Mouse (Mus musculus): ENCODE results near the gene Mvb12b. TPM values are rescaled to one million over a fixed set of nuclear protein-coding genes. Genes with fewer than 3 reads are reported as not detected.
"Not testable (repeated sequence)": the region's sequence is repeated elsewhere in the genome, so short reads cannot be mapped to it uniquely, and the experiment has no call there.

Mvb12b gene
- polyA plus RNA-seq, 2 experiments = 6.9 to 8.3 TPM

GRCm38 (mm10) chr2:33916603-33917002, 28.9 kb upstream of the Mvb12b start:
- H3K27ac ChIP-seq = no peak overlapping the region
- no peak for ATAC-seq (ENCODE audit: insufficient read depth)
- H3K9ac ChIP-seq (replicated peaks) = no peak overlapping the region
- no peaks in the 10 kb centered on the region for H3K36me3 ChIP-seq (replicated peaks; ENCODE audit: control insufficient read depth, insufficient read depth, low read depth)
- 71% methylated on average over 11 of the region's 11 CpGs for WGBS (ENCODE audit: insufficient replicate concordance)
- no peak overlapping the region for H3K4me2 ChIP-seq (ENCODE audit: low read depth)
- H3K4me3 ChIP-seq (ENCODE audit: insufficient read depth in 1 of 2, low read depth in 2 of 2, low read length in 2 of 2) = no peak overlapping the region
- TF ChIP-seq CTCF (IDR thresholded peaks at IDR 0.05; ENCODE audit: low read depth) = no peak
- H3K9me3 ChIP-seq (ENCODE audit: control insufficient read depth, low read length) = no peaks in the 10 kb centered on the region
- no peak for DNase-seq (ENCODE audit: low read depth in 3 of 3, low spot score in 3 of 3)
- no peaks in the 10 kb centered on the region; a peak in 1 of 4 replicates for H3K4me1 ChIP-seq (replicated peaks; ENCODE audit: control insufficient read depth in 2 of 2, insufficient read depth in 2 of 2, low read length in 1 of 2)
- peaks cover 5% of the 10 kb centered on the region; the same call in 1 of the 2 replicates for H3K27me3 ChIP-seq (ENCODE audit: control insufficient read depth, insufficient read depth, low read length)

GRCm38 (mm10) chr2:33914998-33915397, 27.3 kb upstream of the Mvb12b start:
- Histone ChIP-seq H3K4me1 (replicated peaks; ENCODE audit: control insufficient read depth in 2 of 2, insufficient read depth in 2 of 2, low read length in 1 of 2) (no peaks in the 10 kb centered on the region; a peak in 1 of 4 replicates), H3K9ac (replicated peaks) (no peak overlapping the region), H3K36me3 (replicated peaks; ENCODE audit: control insufficient read depth, insufficient read depth, low read depth) (no peaks in the 10 kb centered on the region), H3K27me3 (ENCODE audit: control insufficient read depth, insufficient read depth, low read length) (peaks cover 1% of the 10 kb centered on the region; the same call in 1 of the 2 replicates), H3K4me3 (ENCODE audit: insufficient read depth in 1 of 2, low read depth in 2 of 2, low read length in 2 of 2) (no peak overlapping the region), H3K27ac (no peak overlapping the region), H3K9me3 (ENCODE audit: control insufficient read depth, low read length) (no peaks in the 10 kb centered on the region), H3K4me2 (ENCODE audit: low read depth) (no peak overlapping the region)
- WGBS (ENCODE audit: insufficient replicate concordance) = 53% methylated on average over 8 of the region's 8 CpGs
- ATAC-seq (ENCODE audit: insufficient read depth) (no peak), DNase-seq (ENCODE audit: low read depth in 3 of 3, low spot score in 3 of 3) (no peak)
- TF ChIP-seq CTCF (IDR thresholded peaks at IDR 0.05; ENCODE audit: low read depth) (no peak), EP300 (IDR thresholded peaks at IDR 0.05; ENCODE audit: low read depth) (no peak)

- no peaks in the 10 kb centered on the region; a peak in 1 of 4 replicates for H3K4me1 ChIP-seq (replicated peaks; ENCODE audit: control insufficient read depth in 2 of 2, insufficient read depth in 2 of 2, low read length in 1 of 2)
- H3K4me3 ChIP-seq (ENCODE audit: insufficient read depth in 1 of 2, low read depth in 2 of 2, low read length in 2 of 2) = no peak overlapping the region
- no peak overlapping the region for H3K27ac ChIP-seq
- no peak overlapping the region for H3K4me2 ChIP-seq (ENCODE audit: low read depth)
- WGBS (ENCODE audit: insufficient replicate concordance) = 25% methylated on average over 3 of the region's 3 CpGs
- no peak for DNase-seq (ENCODE audit: low read depth in 3 of 3, low spot score in 3 of 3)
- H3K9ac ChIP-seq (replicated peaks) = no peak overlapping the region
- H3K36me3 ChIP-seq (replicated peaks; ENCODE audit: control insufficient read depth, insufficient read depth, low read depth) = no peaks in the 10 kb centered on the region
- ATAC-seq (ENCODE audit: insufficient read depth) = no peak
- H3K9me3 ChIP-seq (ENCODE audit: control insufficient read depth, low read length) = no peaks in the 10 kb centered on the region
- TF ChIP-seq EP300 (IDR thresholded peaks at IDR 0.05; ENCODE audit: low read depth) (no peak), CTCF (IDR thresholded peaks at IDR 0.05; ENCODE audit: low read depth) (no peak)
- H3K27me3 ChIP-seq (ENCODE audit: control insufficient read depth, insufficient read depth, low read length) = no peaks in the 10 kb centered on the region
These were observed 26.6 kb upstream of the Mvb12b start for GRCm38 (mm10) chr2:33914334-33914733.

- not testable (repeated sequence) for H3K36me3 ChIP-seq (replicated peaks; ENCODE audit: control insufficient read depth, insufficient read depth, low read depth); DNase-seq (ENCODE audit: low read depth in 3 of 3, low spot score in 3 of 3); H3K27me3 ChIP-seq (ENCODE audit: control insufficient read depth, insufficient read depth, low read length); H3K4me1 ChIP-seq (replicated peaks; ENCODE audit: control insufficient read depth in 2 of 2, insufficient read depth in 2 of 2, low read length in 1 of 2); ATAC-seq (ENCODE audit: insufficient read depth); H3K27ac ChIP-seq; H3K4me3 ChIP-seq (ENCODE audit: insufficient read depth in 1 of 2, low read depth in 2 of 2, low read length in 2 of 2); H3K9me3 ChIP-seq (ENCODE audit: control insufficient read depth, low read length); H3K9ac ChIP-seq (replicated peaks); H3K4me2 ChIP-seq (ENCODE audit: low read depth)
- 19% methylated on average over 1 of the region's 1 CpGs for WGBS (ENCODE audit: insufficient replicate concordance)
These were observed 25.9 kb upstream of the Mvb12b start for GRCm38 (mm10) chr2:33913598-33913997.

- H3K4me2 ChIP-seq (ENCODE audit: low read depth) = no peak overlapping the region
- DNase-seq (ENCODE audit: low read depth in 3 of 3, low spot score in 3 of 3) (no peak), ATAC-seq (ENCODE audit: insufficient read depth) (no peak)
- WGBS (ENCODE audit: insufficient replicate concordance) = 67% methylated on average over 3 of the region's 3 CpGs
- no peak overlapping the region for H3K4me3 ChIP-seq (ENCODE audit: insufficient read depth in 1 of 2, low read depth in 2 of 2, low read length in 2 of 2)
- H3K9me3 ChIP-seq (ENCODE audit: control insufficient read depth, low read length) = no peaks in the 10 kb centered on the region
- TF ChIP-seq EP300 (IDR thresholded peaks at IDR 0.05; ENCODE audit: low read depth) (no peak), CTCF (IDR thresholded peaks at IDR 0.05; ENCODE audit: low read depth) (no peak)
- H3K27ac ChIP-seq = no peak overlapping the region
- H3K36me3 ChIP-seq (replicated peaks; ENCODE audit: control insufficient read depth, insufficient read depth, low read depth) = no peaks in the 10 kb centered on the region
- H3K9ac ChIP-seq (replicated peaks) = no peak overlapping the region
- no peaks in the 10 kb centered on the region for H3K27me3 ChIP-seq (ENCODE audit: control insufficient read depth, insufficient read depth, low read length)
- peaks cover 0 to 2% of the 10 kb centered on the region in 2 experiments; a peak in 1 of 4 replicates for H3K4me1 ChIP-seq (replicated peaks; ENCODE audit: control insufficient read depth in 2 of 2, insufficient read depth in 2 of 2, low read length in 1 of 2)
These were observed 25.0 kb upstream of the Mvb12b start for GRCm38 (mm10) chr2:33912741-33913140.
